Mouse (Mus musculus) neutrophil, adult 5-6 weeks (primary cell): Measurements from ENCODE around the gene Olfr884. TPM values are rescaled to one million over a fixed set of nuclear protein-coding genes. Genes with fewer than 3 reads are reported as not detected.

Source experiments
- ATAC-seq: fragments of 151-379, 151-347 bp; 2 replicates; pipeline ENCODE4 v1.8.0; 2017; ENCODE audit warnings: mild to moderate bottlenecking, moderate TSS enrichment; ENCODE audit not compliant: insufficient number of reproducible peaks, poor library complexity, low FRiP score, severe bottlenecking; ENCODE audit errors: extremely low read depth
- total RNA-seq: library from RNA; stranded (forward); fragments of 200-1000 nt; gene quantifications from 2 replicates; pipeline ENCODE4 v1.2.3, GENCODE M21; 2017

The Olfr884 gene
- not detected in 2 replicates for total RNA-seq

GRCm38 (mm10) chr9:38046255-38046654 is at the start of gene Olfr884:
TSS of gene Olfr884 (plus strand) at chr9:38046555.
- no peak for ATAC-seq

DNA sequence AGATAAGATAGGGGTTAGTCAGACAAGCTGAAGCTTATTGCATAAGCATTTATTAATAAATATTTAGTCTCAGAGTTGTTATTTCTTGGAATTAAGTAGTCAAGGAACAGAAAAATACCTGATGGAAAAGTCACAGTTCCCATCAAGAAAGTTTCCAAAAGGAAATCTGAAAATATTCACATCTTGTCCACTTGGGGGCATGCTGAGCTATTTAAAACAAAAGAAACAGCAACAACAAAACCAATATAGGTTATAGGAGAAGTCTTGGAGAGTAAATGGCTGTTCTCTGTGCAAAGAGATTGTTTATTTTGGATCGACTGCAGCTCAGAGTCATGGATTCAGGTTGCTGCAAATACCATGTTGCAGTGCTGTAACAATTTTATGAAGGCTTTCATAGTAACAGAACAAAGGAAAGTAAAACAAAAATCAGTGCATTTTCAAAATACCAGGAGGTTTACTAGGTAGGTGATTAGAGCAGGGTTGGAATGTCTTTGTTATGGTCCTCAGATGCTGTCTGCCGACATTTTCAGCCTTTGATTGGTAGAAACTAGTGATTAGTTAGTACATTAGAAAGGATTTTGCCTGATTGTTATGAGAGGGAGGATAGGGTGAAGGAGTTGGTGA is 47.7 kb upstream of the Olfr884 start:
- ATAC-seq, result no peak

DNA sequence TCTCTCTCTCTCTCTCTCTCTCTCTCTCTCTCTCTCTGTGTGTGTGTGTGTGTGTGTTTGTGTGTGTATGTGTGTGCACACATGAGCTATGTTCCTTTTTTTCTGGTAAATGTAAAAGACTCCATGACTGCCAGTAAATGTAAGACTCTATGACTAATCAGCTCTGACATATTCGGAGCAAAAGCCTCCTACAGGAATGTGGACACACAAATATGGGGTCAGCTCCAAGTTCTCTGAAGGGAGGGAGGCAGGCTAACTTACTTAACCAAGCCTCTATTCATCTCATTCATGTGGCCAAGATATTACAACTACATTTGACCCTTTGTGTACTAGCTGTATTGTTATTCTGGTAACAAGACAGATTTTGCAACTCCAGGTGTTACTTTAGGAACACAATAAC is 46.3 kb upstream of the Olfr884 start:
- ATAC-seq, result no peak

- ATAC-seq, result no peak
Observed at GRCm38 (mm10) chr9:38025508-38025907, 20.8 kb upstream of the Olfr884 start, which contains the start of gene Olfr883. TSS of gene Olfr883 (plus strand) at chr9:38025808.

GRCm38 (mm10) chr9:38061022-38061421 is 14.7 kb downstream of the Olfr884 start, which contains the start of gene Olfr885:
TSS of gene Olfr885 (plus strand) at chr9:38061322.
- no peak for ATAC-seq

- no peak for ATAC-seq
Observed at GRCm38 (mm10) chr9:38083772-38084171, 37.4 kb downstream of the Olfr884 start, which contains the start of gene Olfr887. TSS of gene Olfr887 (plus strand) at chr9:38084072.

Other genes starting within 250 kb of the Olfr884 start
- gene Olfr876, start 243.5 kb upstream of the Olfr884 start, total RNA-seq, result not detected in 2 replicates
- not detected in 2 replicates for gene Olfr877, start 192.3 kb upstream of the Olfr884 start, total RNA-seq
- 0.12 TPM in 1 of 2 replicates, not detected in the other for gene Olfr145, start 149.8 kb upstream of the Olfr884 start, total RNA-seq
- gene Olfr878, start 128.7 kb upstream of the Olfr884 start, total RNA-seq, result 0.47 TPM in 1 of 2 replicates, not detected in the other
- not detected in 2 replicates for gene Olfr881, start 54.7 kb upstream of the Olfr884 start, total RNA-seq
- not detected in 2 replicates for gene Olfr883, start 20.7 kb upstream of the Olfr884 start, total RNA-seq
- gene Olfr885, start 14.8 kb downstream of the Olfr884 start, total RNA-seq, result not detected in 2 replicates
- not detected in 2 replicates for gene Olfr887, start 37.5 kb downstream of the Olfr884 start, total RNA-seq
- not detected in 2 replicates for gene Olfr888, start 61.6 kb downstream of the Olfr884 start, total RNA-seq
- not detected in 2 replicates for gene Olfr889, start 68.6 kb downstream of the Olfr884 start, total RNA-seq
- gene Olfr890, start 96.0 kb downstream of the Olfr884 start, total RNA-seq, result 0.12 TPM in 1 of 2 replicates, not detected in the other
- not detected in 2 replicates for gene Olfr891, start 134.3 kb downstream of the Olfr884 start, total RNA-seq
- 0.12 TPM in 1 of 2 replicates, not detected in the other for gene Olfr893, start 161.8 kb downstream of the Olfr884 start, total RNA-seq
- not detected in 2 replicates for gene Olfr894, start 171.5 kb downstream of the Olfr884 start, total RNA-seq
- not detected in 2 replicates for gene Olfr143, start 206.2 kb downstream of the Olfr884 start, total RNA-seq
- not detected in 2 replicates for gene Olfr895, start 221.3 kb downstream of the Olfr884 start, total RNA-seq
- gene Olfr896-ps1, start 244.6 kb downstream of the Olfr884 start, total RNA-seq, result not detected in 2 replicates